Mouse (Mus musculus): ENCODE data around the gene Fbxo33. TPM values are rescaled to one million over a fixed set of nuclear protein-coding genes. Genes with fewer than 3 reads are reported as not detected.

Fbxo33 gene
- polyA plus RNA-seq, 1 experiment = 20.3 TPM

GRCm38 (mm10) chr12:59166557-59166956 lies 53.0 kb downstream of the Fbxo33 start:
- H3K4me3 ChIP-seq (ENCODE audit: insufficient read depth, low read depth, low read length) = no peak overlapping the region
- H3K27ac ChIP-seq (replicated peaks; ENCODE audit: low read depth, low read length) = no peak overlapping the region

GRCm38 (mm10) chr12:59164522-59164921 lies 55.0 kb downstream of the Fbxo33 start:
- no peak overlapping the region for H3K4me3 ChIP-seq (ENCODE audit: insufficient read depth, low read depth, low read length)
- no peak overlapping the region for H3K27ac ChIP-seq (replicated peaks; ENCODE audit: low read depth, low read length)
- H3K4me1 ChIP-seq (ENCODE audit: control insufficient read depth, insufficient read depth, insufficient read length, low read length) = no peaks in the 10 kb centered on the region

More at GRCm38 (mm10) chr12:59166557-59166956, 53.0 kb downstream of the Fbxo33 start:
- no peaks in the 10 kb centered on the region for H3K4me1 ChIP-seq (ENCODE audit: control insufficient read depth, insufficient read depth, insufficient read length, low read length)

GRCm38 (mm10) chr12:59162797-59163196 lies 56.7 kb downstream of the Fbxo33 start:
- Histone ChIP-seq H3K27ac (replicated peaks; ENCODE audit: low read depth, low read length) (no peak overlapping the region), H3K4me3 (ENCODE audit: insufficient read depth, low read depth, low read length) (no peak overlapping the region)

GRCm38 (mm10) chr12:59161091-59161490 lies 58.4 kb downstream of the Fbxo33 start:
- H3K27ac ChIP-seq (replicated peaks; ENCODE audit: low read depth, low read length) = no peak overlapping the region
- no peaks in the 10 kb centered on the region for H3K4me1 ChIP-seq (ENCODE audit: control insufficient read depth, insufficient read depth, insufficient read length, low read length)
- H3K4me3 ChIP-seq (ENCODE audit: insufficient read depth, low read depth, low read length) = no peak overlapping the region

More at GRCm38 (mm10) chr12:59162797-59163196, 56.7 kb downstream of the Fbxo33 start:
- H3K4me1 ChIP-seq (ENCODE audit: control insufficient read depth, insufficient read depth, insufficient read length, low read length) = no peaks in the 10 kb centered on the region

Other genes starting within 250 kb of the Fbxo33 start
- gene Sec23a, start 207.7 kb downstream of the Fbxo33 start, polyA plus RNA-seq (2012; ENCODE audit: insufficient read depth, insufficient read length, missing spikeins) = 15.7 and 16.2 TPM in 2 replicates
- gene Gemin2, start 206.3 kb downstream of the Fbxo33 start, polyA plus RNA-seq (2012; ENCODE audit: insufficient read depth, insufficient read length, missing spikeins) = 5.0 and 5.6 TPM in 2 replicates
- gene Trappc6b, start 158.3 kb downstream of the Fbxo33 start, polyA plus RNA-seq (2012; ENCODE audit: insufficient read depth, insufficient read length, missing spikeins) = 97.3 and 120 TPM in 2 replicates
- 28.1 and 30.3 TPM in 2 replicates for gene Pnn, start 152.8 kb downstream of the Fbxo33 start, polyA plus RNA-seq (2012; ENCODE audit: insufficient read depth, insufficient read length, missing spikeins)
- 60.2 and 62.5 TPM in 2 replicates for gene Mia2, start 123.9 kb downstream of the Fbxo33 start, polyA plus RNA-seq (2012; ENCODE audit: insufficient read depth, insufficient read length, missing spikeins)

Data from brown adipose tissue, adult 24 weeks (tissue).